Mouse (Mus musculus) MEL (cell line): Measurements from ENCODE around the gene Shmt2. TPM values are rescaled to one million over a fixed set of nuclear protein-coding genes. Genes with fewer than 3 reads are reported as not detected.
A peak's percentile ranks its signal among the peaks of the same experiment; 100 is the strongest.

Experiments
- DNase-seq: peaks from one replicate; pipeline ENCODE4 v3.0.0; 2011; ENCODE audit warnings: low read depth, low spot score
- H3K27ac ChIP-seq: 2 replicates; pipeline ENCODE4 v1.5.1; 2012; ENCODE audit warnings: low read depth, mild to moderate bottlenecking, control low read depth, low read length, moderate library complexity; ENCODE audit not compliant: control insufficient read depth
- H3K27me3 ChIP-seq, 2 experiments: fragments of 150-350 bp in 1 of 2; sonication (generic) in 1 of 2; 2 replicates each; pipeline ENCODE4 v1.6.1; 2012; ENCODE audit warnings: low read length in 2 of 2, mild to moderate bottlenecking in 2 of 2, improper control_type of control experiment in 1 of 2, moderate library complexity in 1 of 2; ENCODE audit not compliant: insufficient read depth in 2 of 2, control insufficient read depth in 1 of 2
- H3K36me3 ChIP-seq, 2 experiments: 2 replicates each; pipeline ENCODE4 v1.6.1; 2012 to 2014; ENCODE audit warnings: low read length in 2 of 2, improper control_type of control experiment in 1 of 2, inconsistent platforms in 1 of 2, mild to moderate bottlenecking in 1 of 2; ENCODE audit not compliant: insufficient read depth in 2 of 2, control insufficient read depth in 1 of 2
- H3K4me1 ChIP-seq, 2 experiments: fragments of 150-350 bp in 1 of 2; sonication (generic) in 1 of 2; 2 replicates each; pipeline ENCODE4 v1.6.1; 2012; ENCODE audit warnings: low read length in 2 of 2, improper control_type of control experiment in 1 of 2, mild to moderate bottlenecking in 1 of 2; ENCODE audit not compliant: insufficient read depth in 2 of 2, control insufficient read depth in 1 of 2
- H3K4me3 ChIP-seq, 2 experiments: fragments of 150-350 bp in 1 of 2; sonication (generic) in 1 of 2; 2 replicates each; pipeline ENCODE4 v1.5.1; 2012; ENCODE audit warnings: low read depth in 2 of 2, low read length in 2 of 2, mild to moderate bottlenecking in 2 of 2, moderate library complexity in 2 of 2, control low read depth in 1 of 2, improper control_type of control experiment in 1 of 2; ENCODE audit not compliant: control insufficient read depth in 1 of 2, insufficient read depth in 1 of 2
- H3K79me2 ChIP-seq: 2 replicates; pipeline ENCODE4 v1.6.1; 2012; ENCODE audit warnings: mild to moderate bottlenecking, low read length, moderate library complexity; ENCODE audit not compliant: control insufficient read depth, poor library complexity, insufficient read depth
- H3K9ac ChIP-seq: 2 replicates; pipeline ENCODE4 v1.6.1; 2012; ENCODE audit warnings: low read depth, mild to moderate bottlenecking, control low read depth, low read length, moderate library complexity; ENCODE audit not compliant: control insufficient read depth, poor library complexity, severe bottlenecking
- H3K9me3 ChIP-seq: fragments of 150-350 bp; sonication (generic); replicated peaks from 2 replicates; pipeline ENCODE4 v1.6.1; 2012; ENCODE audit warnings: mild to moderate bottlenecking, low read length, improper control_type of control experiment, moderate library complexity; ENCODE audit not compliant: insufficient read depth
- GATA1 ChIP-seq: IDR thresholded peaks from 2 replicates; pipeline ENCODE4 v1.6.1; 2011; ENCODE audit warnings: low read depth, low read length, improper control_type of control experiment
- HCFC1 ChIP-seq: IDR thresholded peaks from 2 replicates; pipeline ENCODE4 v1.6.1; 2012; ENCODE audit warnings: low read depth, mild to moderate bottlenecking, inconsistent platforms, low read length, improper control_type of control experiment, moderate library complexity
- MAFK ChIP-seq: IDR thresholded peaks from 2 replicates; pipeline ENCODE4 v1.6.1; 2011; ENCODE audit warnings: low read depth, mild to moderate bottlenecking, low read length, improper control_type of control experiment, borderline replicate concordance
- MEF2A ChIP-seq: IDR thresholded peaks from 2 replicates; pipeline ENCODE4 v1.6.1; 2014; ENCODE audit warnings: low read depth, mild to moderate bottlenecking, inconsistent platforms, low read length, improper control_type of control experiment; ENCODE audit not compliant: poor library complexity, insufficient replicate concordance, severe bottlenecking; ENCODE audit errors: extremely low read depth
- MXI1 ChIP-seq: IDR thresholded peaks from 2 replicates; pipeline ENCODE4 v1.6.1; 2011; ENCODE audit warnings: mild to moderate bottlenecking, low read depth, low read length, improper control_type of control experiment
- MYC ChIP-seq: IDR thresholded peaks from 2 replicates; pipeline ENCODE4 v1.6.1; 2011; ENCODE audit warnings: low read depth, mild to moderate bottlenecking, low read length, improper control_type of control experiment, moderate library complexity
- UBTF ChIP-seq: IDR thresholded peaks from 2 replicates; pipeline ENCODE4 v1.6.1; 2012; ENCODE audit warnings: low read depth, mild to moderate bottlenecking, inconsistent platforms, low read length, improper control_type of control experiment, moderate library complexity, borderline replicate concordance; ENCODE audit not compliant: insufficient read depth
- ZKSCAN1 ChIP-seq: IDR thresholded peaks from 2 replicates; pipeline ENCODE4 v1.6.1; 2012; ENCODE audit warnings: low read depth, mild to moderate bottlenecking, inconsistent platforms, low read length, improper control_type of control experiment, moderate library complexity
- polyA plus RNA-seq, 2 experiments: library from polyadenylated mRNA; stranded (reverse) in 1 of 2; unstranded in 1 of 2; fragments of >175 nt in 1 of 2; fragments of >200 nt in 1 of 2; gene quantifications; 2 replicates each; pipeline versions ENCODE4 v1.2.1 to v1.2.4; 2012; ENCODE audit warnings: low replicate concordance in 2 of 2, low read depth in 1 of 2; ENCODE audit not compliant: insufficient read length in 2 of 2, insufficient read depth in 1 of 2, missing spikeins in 1 of 2
- total RNA-seq: library from RNA; depleted of rRNA; stranded (reverse); fragments of 300-350 nt; gene quantifications from 2 replicates; pipeline ENCODE4 v1.2.3, GENCODE M21; 2012

Gene Shmt2
- total and polyA plus RNA-seq, 3 experiments, result 242 to 582 (median 263) TPM

- no peak for TF ChIP-seq UBTF
Measured at GRCm38 (mm10) chr10:127521611-127522080, 598 bp downstream of the Shmt2 start (continued).

- H3K9me3 ChIP-seq, result no peaks in the 10 kb centered on the region
- peak overlapping the region; percentile 65 to 87 for H3K4me3 ChIP-seq
- H3K36me3 ChIP-seq, result peaks cover 0 to 24% of the 10 kb centered on the region in 2 experiments; a peak in 3 of 4 replicates
- peak overlapping the region; percentile 97 for H3K27ac ChIP-seq
- peak; percentile 54 for DNase-seq
- peaks cover 29% of the 10 kb centered on the region for H3K79me2 ChIP-seq
- TF ChIP-seq HCFC1 (0 out of 2 replicates have a peak, but pooled peaks have one; percentile 12), ZKSCAN1 (no peak)
- no peaks in the 10 kb centered on the region for H3K27me3 ChIP-seq
- peaks cover 2 to 25% of the 10 kb centered on the region in 2 experiments; a peak in 3 of 4 replicates for H3K4me1 ChIP-seq
- H3K9ac ChIP-seq, result peak overlapping the region; percentile 96
Measured at GRCm38 (mm10) chr10:127520714-127521357, 1.4 kb downstream of the Shmt2 start.

GRCm38 (mm10) chr10:127519903-127520713 is 2.1 kb downstream of the Shmt2 start:
- DNase-seq, result peak; percentile 47
- Histone ChIP-seq H3K4me3 (peak overlapping the region; percentile 65 to 87), H3K36me3 (peaks cover 0 to 24% of the 10 kb centered on the region in 2 experiments; a peak in 3 of 4 replicates), H3K27ac (peak overlapping the region; percentile 97; the same call in 1 of the 2 replicates), H3K9me3 (no peaks in the 10 kb centered on the region), H3K27me3 (no peaks in the 10 kb centered on the region), H3K79me2 (peaks cover 29% of the 10 kb centered on the region), H3K9ac (peak overlapping the region; percentile 96), H3K4me1 (peaks cover 2 to 32% of the 10 kb centered on the region in 2 experiments; a peak in 3 of 4 replicates)
- TF ChIP-seq GATA1 (no peak), MEF2A (no peak), MAFK (no peak), MYC (no peak), MXI1 (no peak), ZKSCAN1 (no peak)
